Mouse (Mus musculus) cerebellum, adult 2 months (tissue): ENCODE results near the gene Psme2. TPM values are rescaled to one million over a fixed set of nuclear protein-coding genes. Genes with fewer than 3 reads are reported as not detected.
A peak's percentile ranks its signal among the peaks of the same experiment; 100 is the strongest.

Experiments
- DNase-seq, 2 experiments: peaks; one replicate each; pipeline ENCODE4 v3.0.0; 2021
- H3K27ac ChIP-seq: fragments of 200-500 bp; 2 replicates; pipeline ENCODE4 v1.5.1; 2012; ENCODE audit warnings: low read length, control low read depth, inconsistent platforms; ENCODE audit not compliant: insufficient read depth
- H3K27me3 ChIP-seq: fragments of 200-500 bp; 2 replicates; pipeline ENCODE4 v1.6.1; 2012; ENCODE audit warnings: inconsistent platforms, mild to moderate bottlenecking, low read length, moderate library complexity; ENCODE audit not compliant: control insufficient read depth, insufficient read depth
- H3K4me1 ChIP-seq: fragments of 200-500 bp; 2 replicates; pipeline ENCODE4 v1.6.1; 2011; ENCODE audit warnings: low read length; ENCODE audit not compliant: control insufficient read depth, insufficient read depth
- H3K4me3 ChIP-seq: fragments of 200-500 bp; replicated peaks from 2 replicates; pipeline ENCODE3; 2011; ENCODE audit warnings: mild to moderate bottlenecking, low read depth, low read length, control low read depth; ENCODE audit not compliant: insufficient read depth
- CTCF ChIP-seq: fragments of 200-500 bp; IDR thresholded peaks from 2 replicates; pipeline ENCODE4 v1.5.1; 2011; ENCODE audit warnings: low read depth, mild to moderate bottlenecking, control low read depth, low read length, moderate library complexity, borderline replicate concordance; ENCODE audit not compliant: insufficient read depth
- POLR2A ChIP-seq: fragments of 200-500 bp; IDR thresholded peaks from 2 replicates; pipeline ENCODE4 v1.6.1; 2011; ENCODE audit warnings: low read length, control low read depth, borderline replicate concordance; ENCODE audit not compliant: insufficient read depth
- WGBS: fragments of 180-500 bp; shearing (Covaris S2); methylation state at CpG from one replicate; pipeline ENCODE4 v1.1.7; 2018; 5-methylcytosine and 5-hydroxymethylcytosine counted together
- polyA plus RNA-seq: library from polyadenylated mRNA; depleted of rRNA; stranded (reverse); fragments of >200 nt; gene quantifications from 2 replicates; pipeline ENCODE4 v1.2.3, GENCODE M21; 2012

Psme2 gene
- polyA plus RNA-seq, 1 experiment, result 46.8 TPM

- Histone ChIP-seq H3K27ac (peak within 1 kb of the TSS; percentile 61), H3K27me3 (no peaks in the 10 kb centered on the region), H3K4me3 (peak within 1 kb of the TSS; percentile 58), H3K4me1 (peaks cover 4% of the 10 kb centered on the region; the same call in 1 of the 2 replicates)
- WGBS, result 25% methylated on average over 21 of the region's 21 CpGs
- TF ChIP-seq POLR2A, result peak; percentile 41; the same call in 1 of the 2 replicates
- peak; percentile 23; the same call in 1 of the 2 replicates for TF ChIP-seq CTCF
- DNase-seq, result peak; percentile 68 to 86
Measured at GRCm38 (mm10) chr14:55617822-55618221, 26.9 kb upstream of the Psme2 start, which contains the start of gene Rec8. Gene Rec8 (plus strand): TSS chr14:55618037.

DNA sequence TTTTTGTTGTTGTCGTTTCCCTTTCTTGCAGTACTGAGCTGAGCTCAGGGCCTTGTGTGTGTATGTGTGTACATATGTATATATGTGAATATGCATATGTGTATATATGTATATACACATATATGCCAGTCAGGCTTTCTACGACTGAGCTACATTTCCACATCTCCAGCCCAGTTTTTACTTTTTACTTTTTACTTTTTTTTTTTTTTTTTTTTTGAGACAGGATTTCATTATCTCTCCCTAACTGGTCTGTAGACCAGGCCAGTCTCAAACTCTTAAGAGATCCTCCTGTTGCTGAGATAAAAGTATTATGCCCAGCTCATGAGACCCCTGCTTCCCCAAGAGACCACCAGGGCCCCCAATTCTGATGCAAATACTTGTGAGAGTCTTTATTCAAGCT, 25.9 kb upstream of the Psme2 start:
- no peaks in the 10 kb centered on the region for H3K27me3 ChIP-seq
- WGBS, result 90% methylated on average over 2 of the region's 2 CpGs
- TF ChIP-seq POLR2A, result no peak
- no peak for TF ChIP-seq CTCF

GRCm38 (mm10) chr14:55615876-55616275, 25.0 kb upstream of the Psme2 start:
- no peak for DNase-seq
- H3K27me3 ChIP-seq, result no peaks in the 10 kb centered on the region
- 72% methylated on average over 2 of the region's 2 CpGs for WGBS
- H3K27ac ChIP-seq, result no peak overlapping the region
- TF ChIP-seq CTCF (no peak), POLR2A (no peak)
- no peak overlapping the region for H3K4me3 ChIP-seq
- H3K4me1 ChIP-seq, result peaks cover 4% of the 10 kb centered on the region; the same call in 1 of the 2 replicates

More for the DNA sequence above, 25.9 kb upstream of the Psme2 start:
- DNase-seq, result no peak
- Histone ChIP-seq H3K4me1 (peaks cover 4% of the 10 kb centered on the region; the same call in 1 of the 2 replicates), H3K4me3 (no peak overlapping the region), H3K27ac (no peak overlapping the region)

DNA sequence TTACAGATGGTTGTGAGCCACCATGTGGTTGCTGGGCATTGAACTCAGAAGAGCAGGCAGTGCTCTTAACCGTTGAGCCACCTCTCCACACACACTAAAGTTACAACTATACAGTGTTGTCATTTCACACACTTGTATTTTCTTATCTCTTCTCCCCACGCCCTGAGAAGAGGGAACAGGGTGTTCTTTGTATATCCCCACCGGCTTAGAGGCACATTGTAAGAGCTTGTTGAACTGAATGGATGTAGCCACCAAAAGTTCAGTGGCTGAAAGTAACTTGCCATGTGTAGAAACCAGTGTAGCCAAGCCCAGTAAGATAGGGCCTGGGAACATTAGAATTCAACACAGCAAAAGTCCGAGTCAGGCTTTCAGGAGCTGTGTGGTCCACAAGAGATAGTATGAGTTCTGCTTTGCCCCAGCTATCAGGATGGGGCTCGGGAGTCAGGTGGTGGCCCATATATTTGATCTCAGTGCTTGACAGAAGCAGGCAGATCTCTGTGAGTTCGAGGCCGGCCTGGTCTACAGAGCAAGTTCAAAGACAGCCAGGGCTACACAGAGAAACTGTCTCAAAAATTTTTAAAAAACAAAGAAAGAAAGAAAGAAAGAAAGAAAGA, 23.8 kb upstream of the Psme2 start:
- Histone ChIP-seq H3K4me1 (peaks cover 4% of the 10 kb centered on the region; the same call in 1 of the 2 replicates), H3K27me3 (no peaks in the 10 kb centered on the region), H3K4me3 (no peak overlapping the region), H3K27ac (no peak overlapping the region)
- no peak for DNase-seq
- 77% methylated on average over 7 of the region's 7 CpGs for WGBS
- no peak for TF ChIP-seq POLR2A
- no peak for TF ChIP-seq CTCF

- 45% methylated on average over 6 of the region's 6 CpGs for WGBS
- TF ChIP-seq POLR2A (no peak), CTCF (no peak)
- Histone ChIP-seq H3K27me3 (no peaks in the 10 kb centered on the region), H3K4me1 (no peaks in the 10 kb centered on the region), H3K27ac (no peak overlapping the region), H3K4me3 (no peak overlapping the region)
- DNase-seq, result no peak
Measured at GRCm38 (mm10) chr14:55613346-55613745, 22.4 kb upstream of the Psme2 start.

DNA sequence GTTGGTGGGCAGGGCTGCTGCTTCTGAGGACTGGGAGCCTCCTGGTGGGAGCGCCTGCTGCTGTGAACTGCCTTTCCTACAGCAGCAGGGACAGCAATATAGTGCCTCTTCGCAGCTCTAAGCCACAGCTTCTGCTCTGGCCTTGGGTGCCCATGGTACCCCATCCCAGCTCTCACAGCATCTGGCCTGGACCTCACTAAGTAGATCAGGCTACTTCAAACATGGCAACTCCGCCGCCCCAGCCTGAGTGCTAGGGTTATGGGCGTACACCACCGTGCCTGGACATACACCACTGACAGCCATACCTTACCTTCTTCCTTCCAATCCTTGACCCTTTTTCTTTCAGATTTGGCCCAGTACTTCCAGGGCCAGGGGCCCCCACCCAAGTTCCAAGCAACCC, 17.4 kb upstream of the Psme2 start:
- Histone ChIP-seq H3K4me3 (no peak overlapping the region), H3K27ac (no peak overlapping the region), H3K27me3 (no peaks in the 10 kb centered on the region), H3K4me1 (peaks cover 4% of the 10 kb centered on the region; the same call in 1 of the 2 replicates)
- no peak for DNase-seq
- TF ChIP-seq CTCF (no peak), POLR2A (no peak)
- 98% methylated on average over 6 of the region's 6 CpGs for WGBS

GRCm38 (mm10) chr14:55605743-55606459, 15.0 kb upstream of the Psme2 start:
- Histone ChIP-seq H3K27ac (no peak overlapping the region), H3K4me3 (no peak overlapping the region), H3K4me1 (peaks cover 4% of the 10 kb centered on the region; the same call in 1 of the 2 replicates), H3K27me3 (no peaks in the 10 kb centered on the region)
- no peak for TF ChIP-seq POLR2A
- no peak for TF ChIP-seq CTCF
- no peak for DNase-seq
- 94% methylated on average over 16 of the region's 16 CpGs for WGBS
